Mouse (Mus musculus) CD4-positive, CD25-positive, alpha-beta regulatory T cell (primary cell): ENCODE results near the gene Cgrrf1. TPM values are rescaled to one million over a fixed set of nuclear protein-coding genes. Genes with fewer than 3 reads are reported as not detected.

ENCODE experiments used
- polyA plus RNA-seq: library from polyadenylated mRNA; unstranded; fragments of 100-300 nt; shearing (Covaris generic); gene quantifications from one replicate; pipeline ENCODE4 v1.2.1, GENCODE M21; 2017

Gene Cgrrf1
- polyA plus RNA-seq, result 12.3 TPM

DNA sequence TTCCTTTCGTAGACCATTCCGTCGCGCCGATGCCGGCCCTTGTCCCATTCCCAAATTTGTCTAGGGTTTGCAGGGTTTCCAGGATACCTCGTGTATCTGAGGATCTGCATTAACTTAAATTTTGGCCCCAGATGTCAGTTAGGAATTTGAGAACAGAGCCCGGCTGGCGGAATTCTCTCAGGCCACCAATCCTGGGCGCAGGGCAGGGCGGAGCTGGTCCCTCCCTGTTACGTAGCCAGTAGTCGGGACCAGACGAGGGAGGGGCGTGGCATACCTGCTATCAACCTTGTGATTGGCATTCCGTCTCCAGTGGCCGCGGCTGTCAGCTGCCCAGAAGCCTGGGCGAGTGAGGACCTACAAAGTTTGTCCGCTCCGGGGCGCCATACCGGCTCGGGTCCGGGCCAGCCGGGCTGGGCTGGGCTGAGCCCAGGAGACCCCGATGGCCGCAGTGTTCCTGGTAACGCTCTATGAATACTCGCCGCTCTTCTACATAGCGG lies at the start of gene Cgrrf1:
Cgrrf1 (plus strand) TSS at position 289 of the 497 bp plus-strand sequence.

DNA sequence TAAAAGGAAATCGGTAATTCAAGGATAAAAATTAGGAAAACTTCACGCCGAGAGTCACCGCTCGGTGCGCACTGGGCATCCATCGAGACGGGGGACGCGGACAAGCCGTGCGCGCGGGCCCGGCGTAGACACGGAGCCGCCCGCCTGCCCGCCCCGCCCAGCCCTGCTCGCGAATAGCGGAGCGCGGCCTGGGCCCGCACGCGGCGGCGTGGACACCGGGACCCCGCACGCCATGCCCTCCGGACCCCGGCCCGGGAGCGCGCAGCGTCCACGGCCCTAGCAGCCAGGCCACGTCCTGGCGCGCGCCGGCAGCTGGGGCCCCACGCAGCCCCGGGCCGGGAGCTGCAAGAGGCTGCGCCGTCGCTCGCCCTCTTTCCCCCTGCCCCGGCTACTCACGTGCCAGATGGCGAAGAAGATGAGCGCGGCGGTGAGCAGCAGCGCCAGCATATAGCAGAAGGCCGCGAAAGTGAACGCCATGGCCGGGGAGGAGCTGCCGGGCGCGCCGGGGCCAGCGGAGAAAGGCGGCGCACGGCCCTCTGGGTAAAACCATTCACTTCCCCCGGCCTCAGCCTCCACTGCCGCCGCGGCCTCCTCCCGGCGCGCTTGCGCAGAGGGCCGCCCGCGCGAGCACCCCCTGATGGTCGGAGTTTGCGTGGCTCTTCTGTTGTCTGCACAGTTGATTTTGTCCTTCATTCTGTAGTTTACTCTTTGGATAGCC lies 44.0 kb upstream of the Cgrrf1 start, which contains the start of gene Cnih1:
Cnih1 (minus strand) TSS at position 625 of the 718 bp plus-strand sequence.

DNA sequence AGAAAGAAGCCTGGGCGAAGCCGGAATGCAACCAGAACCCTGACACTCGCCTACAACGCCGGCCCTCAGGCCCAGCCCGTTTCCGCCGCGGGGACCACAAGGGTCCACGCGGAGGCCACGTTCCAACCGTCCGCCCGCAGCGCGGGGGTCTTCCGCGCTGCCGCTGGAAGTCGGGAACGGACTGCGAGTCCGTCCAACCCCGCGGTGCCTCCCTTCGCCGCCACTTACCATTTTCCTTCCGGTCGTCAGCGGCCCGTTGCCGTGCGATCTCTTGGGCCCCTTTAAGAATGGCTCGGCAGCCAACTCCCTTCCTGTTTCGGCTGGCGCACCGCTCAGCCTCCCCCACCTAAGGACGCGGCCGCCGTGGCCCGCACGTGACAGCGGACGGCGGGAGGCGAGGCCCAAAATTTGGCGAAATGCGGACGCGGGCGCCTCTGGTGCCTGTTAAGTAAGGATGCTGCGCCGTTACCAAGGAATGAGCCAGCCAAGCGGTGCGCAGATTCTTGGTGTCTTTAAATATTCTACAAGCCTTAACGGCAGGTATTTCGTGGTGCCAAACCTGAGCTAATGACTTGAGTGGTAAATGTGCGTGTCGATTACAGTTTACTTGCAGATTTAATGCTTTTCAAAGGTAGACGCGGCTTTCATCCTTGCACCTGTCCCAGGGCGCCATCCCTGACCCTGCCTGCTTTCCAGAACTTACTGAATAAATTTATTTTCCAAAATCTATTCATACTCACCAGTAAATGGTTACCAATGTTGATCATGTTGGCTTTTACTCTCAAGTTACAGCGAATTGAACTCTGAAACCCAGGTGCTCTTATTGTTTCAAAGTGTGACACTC lies 9.8 kb upstream of the Cgrrf1 start, which contains the start of gene Gmfb:
Gmfb (minus strand) TSS at position 370 of the 844 bp plus-strand sequence.

DNA sequence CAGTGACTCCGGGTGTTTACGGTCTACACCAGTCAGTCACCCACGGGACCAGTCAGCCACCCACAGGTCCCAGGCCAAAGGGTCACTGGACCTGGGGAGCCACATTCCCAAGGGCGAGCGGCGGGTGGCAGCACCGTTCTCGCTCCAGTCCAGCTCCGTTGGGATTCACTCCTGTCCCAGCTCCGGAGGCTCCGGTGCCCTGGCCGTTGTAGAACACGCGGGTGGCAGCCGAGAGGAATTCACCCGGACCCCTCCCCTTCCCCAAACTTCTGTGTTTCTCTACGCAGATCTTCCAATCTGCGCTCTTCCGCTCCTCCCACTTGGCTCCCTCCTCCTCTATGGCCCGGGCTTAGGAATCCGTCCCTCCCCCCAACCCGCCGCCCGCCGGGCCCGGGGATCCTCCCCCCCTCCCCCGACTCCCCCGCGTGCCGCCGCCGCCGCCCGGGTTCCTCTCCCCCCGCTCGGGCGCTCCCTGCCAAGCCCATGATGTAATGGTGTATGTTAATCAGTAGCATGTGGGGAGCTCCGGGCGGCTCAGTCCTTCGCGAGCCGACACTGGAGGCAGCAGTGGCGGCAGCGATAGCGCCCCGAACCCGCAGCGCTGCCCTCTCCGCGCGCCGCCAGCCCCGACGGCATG lies 50.6 kb downstream of the Cgrrf1 start, which contains the start of gene Samd4:
Samd4 (plus strand) TSS at position 424 of the 637 bp plus-strand sequence.

Other genes starting within 250 kb of the Cgrrf1 start
- gene Cdkn3, start 71.6 kb upstream of the Cgrrf1 start, polyA plus RNA-seq, result 2.2 TPM
- gene Cnih1, start 43.7 kb upstream of the Cgrrf1 start, polyA plus RNA-seq, result 80.4 TPM
- 85.7 TPM for gene Gmfb, start 9.9 kb upstream of the Cgrrf1 start, polyA plus RNA-seq
- gene Samd4, start 50.7 kb downstream of the Cgrrf1 start, polyA plus RNA-seq, result 0.16 TPM